Mouse (Mus musculus) cerebellum, adult 8-10 months (tissue): ENCODE results near the gene Zfp365.

ENCODE experiments used
- DNase-seq: peaks from one replicate; pipeline ENCODE4 v3.0.0; 2022

Zfp365 gene

GRCm38 (mm10) chr10:67901179-67901578 lies 11.3 kb downstream of the Zfp365 start:
- DNase-seq = no peak

GRCm38 (mm10) chr10:67898949-67899675 lies 13.3 kb downstream of the Zfp365 start:
- no peak for DNase-seq

- no peak for DNase-seq
Measured at GRCm38 (mm10) chr10:67898355-67898935, 14.0 kb downstream of the Zfp365 start.

GRCm38 (mm10) chr10:67897281-67897680 lies 15.2 kb downstream of the Zfp365 start:
- DNase-seq = no peak

GRCm38 (mm10) chr10:67894683-67895082 lies 17.8 kb downstream of the Zfp365 start:
- DNase-seq = no peak

GRCm38 (mm10) chr10:67894059-67894458 lies 18.4 kb downstream of the Zfp365 start:
- DNase-seq = no peak

GRCm38 (mm10) chr10:67893226-67893625 lies 19.2 kb downstream of the Zfp365 start:
- DNase-seq = no peak

- DNase-seq = no peak
Measured at GRCm38 (mm10) chr10:67891126-67891525, 21.3 kb downstream of the Zfp365 start.

- DNase-seq = no peak
Measured at GRCm38 (mm10) chr10:67887971-67888370, 24.5 kb downstream of the Zfp365 start.

GRCm38 (mm10) chr10:67880692-67881091 lies 31.8 kb downstream of the Zfp365 start:
- no peak for DNase-seq

- peak; percentile 59 for DNase-seq
Measured at GRCm38 (mm10) chr10:67871811-67872210, 40.7 kb downstream of the Zfp365 start.

- no peak for DNase-seq
Measured at GRCm38 (mm10) chr10:67868234-67868633, 44.2 kb downstream of the Zfp365 start.

GRCm38 (mm10) chr10:67865841-67866240 lies 46.6 kb downstream of the Zfp365 start:
- DNase-seq = no peak

- no peak for DNase-seq
Measured at GRCm38 (mm10) chr10:67865063-67865462, 47.4 kb downstream of the Zfp365 start.

- peak; percentile 6 for DNase-seq
Measured at GRCm38 (mm10) chr10:67862331-67862730, 50.1 kb downstream of the Zfp365 start.

GRCm38 (mm10) chr10:67858878-67859277 lies 53.6 kb downstream of the Zfp365 start:
- peak; percentile 49 for DNase-seq

- DNase-seq = no peak
Measured at GRCm38 (mm10) chr10:67857561-67857906, 54.9 kb downstream of the Zfp365 start.

- DNase-seq = no peak
Measured at GRCm38 (mm10) chr10:67856791-67857560, 55.5 kb downstream of the Zfp365 start.

GRCm38 (mm10) chr10:67855760-67856159 lies 56.7 kb downstream of the Zfp365 start:
- no peak for DNase-seq

GRCm38 (mm10) chr10:67852411-67852810 lies 60.1 kb downstream of the Zfp365 start:
- DNase-seq = no peak

- DNase-seq = no peak
Measured at GRCm38 (mm10) chr10:67851079-67851478, 61.4 kb downstream of the Zfp365 start.

- no peak for DNase-seq
Measured at GRCm38 (mm10) chr10:67846016-67846650, 66.3 kb downstream of the Zfp365 start.

- DNase-seq = no peak
Measured at GRCm38 (mm10) chr10:67841596-67841995, 70.9 kb downstream of the Zfp365 start.
